Mouse (Mus musculus): ENCODE measurements around the gene Dnajb8.

Dnajb8 gene

DNA sequence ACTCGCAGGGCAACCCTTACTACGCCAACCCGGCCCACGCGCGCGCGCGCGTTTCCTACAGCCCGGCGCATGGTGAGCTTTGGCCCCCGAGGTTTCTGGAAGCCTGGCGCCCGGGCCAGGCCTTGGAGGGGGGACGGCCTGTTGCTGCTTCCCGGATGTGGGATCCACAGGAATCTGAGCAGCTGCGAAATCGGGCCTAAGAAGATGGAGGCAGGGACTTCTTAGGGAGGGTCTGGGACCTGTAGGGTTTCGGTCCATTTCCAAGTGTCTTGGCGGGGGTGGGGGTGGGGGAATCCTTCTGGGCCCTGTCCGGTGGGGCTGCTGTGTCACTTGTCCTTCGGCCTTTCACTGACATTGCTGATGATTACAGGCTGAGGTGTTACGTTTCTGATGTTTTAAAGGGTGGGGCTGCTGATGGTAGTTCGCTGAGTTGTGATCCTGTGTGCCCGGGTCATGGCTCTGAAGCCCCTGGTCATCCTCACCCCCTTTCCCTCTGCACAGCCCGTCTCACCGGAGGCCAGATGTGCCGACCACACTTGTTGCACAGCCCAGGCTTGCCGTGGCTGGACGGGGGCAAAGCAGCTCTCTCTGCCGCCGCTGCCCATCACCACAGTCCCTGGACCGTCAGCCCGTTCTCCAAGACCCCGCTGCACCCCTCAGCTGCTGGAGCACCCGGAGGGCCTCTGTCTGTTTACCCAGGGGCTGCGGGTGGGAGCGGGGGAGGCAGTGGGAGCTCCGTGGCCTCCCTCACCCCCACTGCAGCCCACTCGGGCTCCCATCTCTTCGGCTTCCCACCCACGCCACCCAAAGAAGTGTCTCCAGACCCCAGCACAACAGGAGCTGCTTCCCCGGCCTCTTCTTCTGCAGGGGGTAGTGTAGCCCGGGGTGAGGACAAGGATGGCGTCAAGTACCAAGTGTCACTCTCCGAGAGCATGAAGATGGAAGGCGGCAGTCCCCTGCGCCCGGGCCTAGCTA, 22.1 kb upstream of the Dnajb8 start:
- no peak for DNase-seq

DNA sequence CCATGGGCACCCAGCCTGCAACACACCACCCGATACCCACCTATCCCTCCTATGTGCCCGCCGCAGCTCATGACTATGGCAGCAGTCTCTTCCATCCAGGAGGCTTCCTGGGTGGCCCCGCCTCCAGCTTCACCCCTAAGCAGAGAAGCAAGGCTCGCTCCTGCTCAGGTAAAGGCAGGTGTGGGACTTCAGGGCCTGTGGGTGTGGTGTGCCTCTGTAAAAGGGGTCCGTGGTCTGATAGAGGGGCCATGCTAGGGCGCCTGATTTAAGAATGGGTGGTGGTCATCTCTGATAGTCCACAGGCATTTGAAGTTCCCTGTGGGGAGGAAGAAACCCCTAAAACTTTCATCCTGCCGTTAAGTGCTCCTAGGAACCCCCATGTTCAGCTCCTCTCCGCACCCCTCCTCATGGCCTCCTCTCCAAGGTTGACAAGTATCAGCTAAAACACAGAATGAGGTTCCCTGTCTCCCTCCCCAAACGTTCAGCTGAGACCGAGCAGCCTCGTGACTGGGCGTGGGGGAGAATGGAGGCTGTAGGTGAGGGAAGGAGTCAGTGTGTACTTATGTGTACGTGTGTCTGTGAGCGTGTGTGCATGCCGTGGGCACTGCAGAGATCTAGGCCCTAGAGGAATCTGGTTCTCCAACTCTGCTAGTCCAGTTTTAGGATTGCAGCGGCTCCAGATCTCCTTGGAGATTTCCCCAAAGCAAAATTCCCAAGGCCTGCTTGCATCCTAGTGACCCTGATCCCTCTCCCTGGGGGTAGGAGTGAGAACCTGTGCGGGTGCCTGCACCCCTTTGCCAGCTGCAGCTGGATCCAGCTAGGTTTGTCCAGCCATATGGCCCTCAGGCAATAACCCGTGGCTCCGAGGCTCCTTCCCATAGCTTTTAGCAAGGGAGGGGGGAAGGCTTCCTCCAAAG, 21.1 kb upstream of the Dnajb8 start:
- no peak for DNase-seq

- DNase-seq, result no peak
Observed at GRCm38 (mm10) chr6:88201926-88202700, 20.0 kb upstream of the Dnajb8 start.

DNA sequence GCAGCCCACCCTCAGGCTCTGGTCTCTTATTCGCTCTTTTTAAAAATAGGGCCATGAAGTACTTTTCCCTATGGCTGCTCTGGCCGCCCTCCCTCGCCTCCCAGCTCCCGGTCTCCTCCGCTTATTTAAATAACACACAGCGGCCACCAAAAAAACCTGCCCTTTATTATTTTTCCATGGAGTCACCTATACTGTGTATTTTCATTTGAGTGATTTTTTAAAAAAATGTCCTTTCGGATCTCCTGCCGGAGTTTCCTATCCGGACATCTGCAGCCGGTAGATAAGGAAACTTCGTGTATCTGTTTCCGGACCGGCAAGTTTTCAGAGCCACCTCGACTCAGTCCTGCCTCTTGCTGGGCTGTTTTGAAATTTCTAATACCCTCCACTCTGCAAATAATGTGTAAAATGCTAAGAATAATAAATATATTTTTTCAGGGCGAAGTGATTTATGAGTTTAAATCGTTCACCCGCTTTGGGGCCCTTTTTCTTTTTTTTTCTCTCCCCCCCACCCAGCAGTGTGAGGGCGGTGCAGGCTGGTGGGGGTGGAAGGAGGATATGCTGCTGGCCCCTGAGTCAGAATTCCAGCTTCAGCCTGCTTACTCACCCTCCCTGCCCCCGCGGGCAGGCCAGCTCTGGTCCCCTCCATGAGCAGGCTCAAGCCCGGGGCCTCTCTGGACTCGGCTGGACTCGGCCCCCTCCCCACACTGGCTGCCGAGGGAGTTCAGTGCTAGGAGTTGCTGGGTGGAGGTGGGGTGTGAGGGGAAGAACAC, 19.0 kb upstream of the Dnajb8 start:
- DNase-seq, result no peak

DNA sequence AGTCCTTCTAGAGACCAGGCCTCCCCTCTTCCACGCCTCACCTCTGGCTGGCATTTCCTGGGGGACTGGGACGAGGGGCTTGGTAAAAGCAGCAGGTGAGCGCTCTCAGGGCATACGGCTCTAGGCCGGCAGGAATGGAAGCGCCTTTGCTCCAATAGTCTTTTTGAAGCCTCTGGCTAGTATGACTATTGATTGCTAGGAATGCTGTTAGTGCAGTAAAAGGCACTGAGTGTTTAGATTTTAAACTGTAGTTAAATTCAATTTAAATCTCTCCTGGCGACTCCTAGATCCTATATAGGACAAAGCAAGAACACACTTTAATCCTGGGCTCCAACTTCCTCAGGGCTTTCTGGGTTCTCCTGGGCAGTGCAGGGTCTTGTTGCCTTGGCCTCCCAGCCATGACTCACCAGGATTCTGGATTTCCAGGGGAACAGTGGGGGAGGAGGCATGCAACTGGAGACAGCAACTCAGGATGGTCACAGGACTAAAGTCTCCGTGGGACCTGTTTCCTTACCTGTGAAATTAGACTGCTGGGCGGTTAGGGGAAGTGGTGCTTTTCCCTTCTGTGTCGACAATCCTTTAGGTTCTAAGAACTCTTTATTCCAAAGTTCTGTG, 18.2 kb upstream of the Dnajb8 start:
- DNase-seq, result no peak

GRCm38 (mm10) chr6:88204531-88205385, 17.3 kb upstream of the Dnajb8 start:
- DNase-seq, result no peak

GRCm38 (mm10) chr6:88205386-88205700, 16.7 kb upstream of the Dnajb8 start:
- DNase-seq, result no peak

DNA sequence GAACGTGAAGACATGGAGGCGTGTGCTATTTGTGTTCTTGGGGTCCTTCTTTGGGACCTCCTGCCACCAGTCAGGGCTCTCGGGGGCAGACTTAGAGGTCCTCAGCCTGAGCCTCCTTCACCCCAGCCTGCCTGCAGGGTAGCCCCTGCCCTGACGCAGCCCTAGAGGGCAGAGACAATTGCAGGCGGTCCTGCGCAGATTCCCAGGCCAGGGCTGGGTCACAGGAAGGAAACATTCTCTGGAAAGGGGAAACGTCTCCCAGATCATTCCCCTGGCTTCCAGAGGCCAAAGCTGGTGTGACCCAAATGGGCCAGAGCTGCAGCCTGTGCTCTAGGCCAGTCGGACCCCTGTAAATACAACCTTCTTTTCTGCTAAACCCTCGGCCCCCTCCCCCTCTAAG, 16.1 kb upstream of the Dnajb8 start:
- no peak for DNase-seq

DNA sequence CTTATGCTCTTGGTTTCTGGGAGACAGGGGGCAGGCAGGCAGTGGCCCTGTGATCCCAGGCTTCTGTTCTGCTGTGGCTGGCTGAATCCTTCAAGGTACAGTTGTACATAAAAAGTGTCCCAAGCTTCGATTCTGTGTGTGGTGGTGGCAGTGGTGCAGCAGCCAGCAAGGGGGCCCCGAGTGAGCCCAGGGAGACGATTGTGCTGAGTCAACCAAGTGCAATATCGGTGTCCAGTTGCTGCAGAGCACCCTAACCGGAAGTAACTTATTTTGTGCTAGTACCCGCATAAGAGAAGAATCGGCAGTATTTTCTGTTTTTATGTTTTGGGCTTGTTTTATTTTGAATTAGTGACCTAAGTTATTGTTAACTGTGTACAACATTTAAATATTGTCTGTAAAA, 15.5 kb upstream of the Dnajb8 start:
- DNase-seq, result no peak

DNA sequence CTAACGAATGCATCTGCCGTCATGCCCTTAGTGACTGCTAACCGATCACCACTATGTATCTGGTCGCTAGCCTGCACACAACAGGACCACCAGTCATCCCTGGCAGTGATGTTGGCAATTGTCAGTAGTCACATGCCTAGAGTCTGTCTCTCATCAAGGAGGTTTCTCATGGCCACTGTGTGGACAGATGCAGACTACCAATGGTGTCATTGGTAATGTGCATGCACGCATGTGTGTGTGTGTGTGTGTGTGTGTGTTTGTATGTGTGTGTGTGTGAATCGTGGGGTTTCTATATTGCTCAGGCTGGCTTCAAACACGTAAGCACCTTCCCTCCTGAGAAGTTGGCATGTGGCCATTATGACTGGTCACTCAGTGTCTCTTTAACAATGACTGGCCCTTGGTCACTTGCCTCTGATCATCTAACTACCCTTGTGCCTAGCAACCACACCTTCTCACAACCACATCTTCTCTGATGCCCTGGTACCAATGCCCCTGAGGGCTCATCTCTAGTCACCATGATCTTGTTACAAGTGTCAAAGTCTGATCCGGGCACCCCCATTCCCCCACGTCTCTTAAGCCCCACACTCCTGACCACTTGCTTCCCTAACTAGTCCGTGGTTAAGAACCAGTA, 14.6 kb upstream of the Dnajb8 start:
- no peak for DNase-seq

DNA sequence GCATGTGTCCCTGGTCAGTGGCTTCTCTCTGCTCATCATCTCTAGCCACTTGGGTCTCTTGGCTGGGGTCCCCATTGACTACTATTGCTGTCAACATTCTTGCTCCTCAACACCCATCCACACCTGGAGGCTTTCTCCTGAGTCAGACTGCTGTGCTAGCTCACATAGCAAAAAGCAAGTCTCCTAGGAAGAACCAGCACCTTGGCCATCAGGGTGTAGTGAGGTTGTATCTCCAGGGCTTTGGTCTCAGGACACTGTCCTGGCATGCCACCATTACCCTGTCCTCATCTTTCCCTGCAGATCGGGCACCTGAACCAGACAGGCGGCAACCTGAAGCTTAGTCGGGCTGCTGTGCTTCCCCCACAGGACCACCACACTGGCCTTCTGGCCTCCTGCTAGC, 13.7 kb upstream of the Dnajb8 start:
- no peak for DNase-seq

- no peak for DNase-seq
Observed at GRCm38 (mm10) chr6:88209453-88209852, 12.6 kb upstream of the Dnajb8 start.

DNA sequence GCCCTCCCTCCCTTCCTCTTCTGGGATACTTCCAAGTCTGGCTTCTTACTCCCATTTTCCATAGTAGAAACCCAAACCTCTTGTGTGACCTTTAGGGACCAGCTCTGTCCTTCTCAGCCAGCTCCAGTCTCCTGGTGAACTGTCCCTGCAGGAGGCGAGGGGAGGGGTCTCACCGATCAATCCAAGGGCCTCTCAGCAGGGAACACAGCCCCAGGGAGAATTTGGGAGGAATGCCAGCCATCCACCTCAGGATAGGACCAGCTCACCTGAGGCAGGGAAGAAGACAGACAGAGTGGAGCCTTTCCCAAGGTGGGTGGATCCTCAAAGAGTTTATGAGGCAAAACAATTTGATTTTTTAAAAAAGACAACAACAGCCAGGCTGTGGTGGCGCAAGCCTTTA, 11.9 kb upstream of the Dnajb8 start:
- no peak for DNase-seq

DNA sequence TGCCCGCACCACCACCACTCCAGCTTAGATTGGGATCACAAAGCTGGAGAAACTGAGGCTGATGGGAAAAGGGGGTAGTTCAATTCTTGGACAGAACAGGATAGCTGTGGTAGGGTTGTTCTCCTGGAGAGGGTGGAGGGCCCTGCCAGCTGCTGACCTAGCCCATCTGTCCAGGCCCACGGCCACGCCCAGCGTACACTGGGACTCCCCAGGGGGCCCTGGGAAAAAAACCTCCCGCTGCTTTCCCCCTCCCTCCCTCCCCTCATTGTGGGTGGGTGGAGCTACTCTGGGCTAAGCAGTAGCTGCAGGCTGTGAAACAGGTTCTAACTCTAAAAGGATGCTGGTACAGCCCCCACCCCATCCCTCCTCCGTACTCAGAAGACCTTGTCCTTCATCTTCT, 6.3 kb upstream of the Dnajb8 start:
- DNase-seq, result no peak

GRCm38 (mm10) chr6:88216199-88216598, 5.9 kb upstream of the Dnajb8 start:
- DNase-seq, result no peak

- DNase-seq, result no peak
Observed at GRCm38 (mm10) chr6:88219094-88219493, 3.0 kb upstream of the Dnajb8 start.

GRCm38 (mm10) chr6:88226570-88226994, 4.5 kb downstream of the Dnajb8 start:
- DNase-seq, result no peak

- DNase-seq, result no peak
Observed at GRCm38 (mm10) chr6:88227537-88227936, 5.5 kb downstream of the Dnajb8 start.

DNA sequence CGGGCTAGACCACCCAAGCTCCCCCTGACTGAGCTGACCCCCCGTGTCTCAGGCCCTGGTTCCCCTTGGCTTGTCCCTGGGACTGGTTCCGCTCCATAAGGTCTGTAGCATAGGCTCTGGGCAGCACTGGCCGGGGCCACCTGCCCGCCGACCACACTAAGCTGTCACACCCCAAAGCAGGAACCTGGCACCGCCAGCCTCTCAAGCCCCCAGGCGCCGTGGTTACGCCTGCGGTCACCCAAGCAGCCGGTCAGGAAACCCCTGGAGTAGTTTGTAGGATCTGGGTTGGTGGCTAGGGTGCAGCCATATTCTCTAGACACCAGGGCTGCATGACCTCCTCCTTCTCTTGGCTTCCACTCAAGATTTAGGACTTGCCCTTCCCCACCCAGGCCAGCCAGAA, 7.2 kb downstream of the Dnajb8 start:
- DNase-seq, result no peak

GRCm38 (mm10) chr6:88231821-88232220, 9.8 kb downstream of the Dnajb8 start:
- no peak for DNase-seq
